Mouse (Mus musculus) NIH3T3 (cell line): ENCODE results near the gene Gm15127.
"Not testable (repeated sequence)": the region's sequence is repeated elsewhere in the genome, so short reads cannot be mapped to it uniquely, and the experiment has no call there.

Experiments
- DNase-seq: peaks from one replicate; pipeline ENCODE4 v3.0.0-alpha.2; 2012; ENCODE audit warnings: low read depth

Gene Gm15127

DNA sequence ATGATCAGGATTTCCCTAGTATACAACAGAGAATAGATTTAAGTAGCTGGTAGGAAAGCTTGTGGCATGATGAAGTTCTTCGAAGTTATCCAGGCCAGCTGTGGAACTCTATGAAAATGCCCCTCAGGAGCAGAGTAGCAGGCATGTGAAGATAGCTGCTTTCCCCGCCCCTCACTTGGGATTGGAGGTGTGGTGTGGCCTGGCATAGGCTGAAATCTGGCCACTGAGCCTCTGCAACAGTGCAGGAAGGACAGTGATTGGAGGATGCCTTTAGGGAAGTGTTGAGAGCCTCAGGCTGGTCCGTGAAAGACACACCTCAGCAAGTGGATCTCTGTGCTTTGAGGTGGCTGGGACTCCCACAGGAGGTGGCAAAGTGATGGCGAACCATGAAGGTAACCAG is at the start of gene Gm15127:
Gene Gm15127 (plus strand): TSS at position 301 of the 400 bp plus-strand sequence.
- DNase-seq, result not testable (repeated sequence)

DNA sequence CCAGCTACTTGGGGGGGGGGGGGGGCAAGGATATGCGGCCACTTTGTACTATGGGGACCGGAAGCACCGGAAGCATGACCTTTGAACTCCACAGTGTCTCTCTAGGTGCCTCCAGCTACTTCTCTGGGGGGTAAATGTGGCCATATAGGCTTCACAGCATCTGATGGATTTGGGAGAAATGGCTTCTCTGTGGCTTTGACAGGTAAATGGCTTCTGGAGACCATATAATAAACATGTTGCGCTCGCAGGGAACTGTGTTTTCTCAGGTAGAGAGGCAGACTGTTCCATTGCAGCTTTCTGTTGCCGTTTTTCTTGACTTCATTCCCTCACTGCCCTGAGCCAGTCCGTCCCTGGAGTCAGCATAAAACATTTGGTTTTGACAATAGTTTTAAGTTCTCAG is 48.3 kb upstream of the Gm15127 start, which contains the start of gene Gm8334:
Gene Gm8334 (minus strand): TSS at position 101 of the 400 bp plus-strand sequence.
- not testable (repeated sequence) for DNase-seq

DNA sequence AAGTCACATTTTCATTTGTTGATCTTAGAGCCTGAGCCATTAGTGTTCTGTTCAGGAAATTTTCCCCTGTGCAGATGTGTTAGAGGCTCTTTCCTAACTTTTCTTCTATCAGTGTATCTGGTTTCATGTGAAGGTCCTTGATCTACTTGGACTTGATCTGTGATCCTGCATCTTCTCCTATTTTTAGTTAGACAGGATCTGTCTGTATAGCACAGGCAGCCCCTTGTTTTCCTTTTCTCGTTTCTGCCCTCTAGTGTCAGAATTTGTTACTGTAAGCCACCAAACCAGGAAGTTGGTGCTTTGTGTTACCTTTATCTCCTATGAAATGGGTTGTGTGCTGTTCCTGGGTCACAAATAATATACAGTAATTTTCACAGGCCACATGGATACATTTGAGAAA is 12.9 kb downstream of the Gm15127 start:
- peak; percentile 12 for DNase-seq
